Mouse (Mus musculus) ES-Bruce4 (cell line): ENCODE results near the gene Manf.

Source experiments
- CTCF ChIP-seq: IDR thresholded peaks from one replicate; pipeline ENCODE4 v1.8.1; 2011; ENCODE audit warnings: low read depth, low read length
- EP300 ChIP-seq: IDR thresholded peaks from 2 replicates; pipeline ENCODE4 v1.6.1; 2011; ENCODE audit warnings: low read depth, low read length; ENCODE audit not compliant: insufficient read depth

GRCm38 (mm10) chr9:106840569-106840968 is 51.2 kb downstream of the Manf start:
- no peak for TF ChIP-seq CTCF
- TF ChIP-seq EP300, result no peak
